9 mouse cellular contexts compared by ENCODE assay signal in genomic region chr14:46704316-46704751, GRCm38 (mm10). TPM values are rescaled to one million over a fixed set of nuclear protein-coding genes. Genes with fewer than 3 reads are reported as not detected.
DNase-seq lines count a peak whose midpoint lies in the region; ATAC-seq lines count a peak whose summit lies in the region.
"Had no signal": no experiment of that assay in that cellular context is flagged by ENCODE, and none has a peak within 500 bp of the region (broad histone marks: within the 10 kb centered on the region; RNA-seq: fewer than 3 reads in every experiment).

No protein-coding gene starts in this region.

- peaks cover 4% of the 10 kb centered on the region; the same call in 1 of the 2 replicates for H3K4me1 ChIP-seq in heart, embryonic 16.5 days (ENCODE audit: control insufficient read depth, insufficient read depth, low read length)
- H3K4me1 ChIP-seq in liver, embryonic 11.5 days (replicated peaks; ENCODE audit: control insufficient read depth, insufficient read depth, low read length) = 0 out of 2 replicates have a peak, but pooled peaks cover 5% of the 10 kb centered on the region
- H3K4me1 ChIP-seq in stomach, embryonic 14.5 days (ENCODE audit: control insufficient read depth, insufficient read depth, low read length) = no peaks in the 10 kb centered on the region

- DNase-seq in embryo, embryonic 10 days (ENCODE audit: low spot score) = peak; percentile 26
- no peak for DNase-seq in embryo, embryonic 10.5 days (ENCODE audit: low spot score)
- peak; percentile 45 for DNase-seq in liver, embryonic 11.5 days (ENCODE audit: low spot score)
- DNase-seq in neural tube, embryonic 10.5 days (ENCODE audit: extremely low spot score, low spot score) = no peak
- no peak for DNase-seq in right cerebral cortex, postnatal 36 days (ENCODE audit: low spot score in 2 of 2)

- H3K4me2 ChIP-seq in heart, embryonic 16.5 days (ENCODE audit: low read depth, low read length) = peak overlapping the region; percentile 54
- peak overlapping the region; percentile 18 for H3K4me2 ChIP-seq in liver, embryonic 11.5 days
- 0 out of 2 replicates have a peak overlapping the region, but pooled peaks have one; percentile 1 for H3K4me2 ChIP-seq in stomach, embryonic 14.5 days (replicated peaks; ENCODE audit: low read depth, low read length)
- H3K4me2 ChIP-seq: limb, embryonic 13.5 days had no signal

- H3K27ac ChIP-seq in heart, embryonic 16.5 days (ENCODE audit: low read length) = no peak overlapping the region
- H3K27ac ChIP-seq in liver, embryonic 11.5 days (ENCODE audit: low read depth, low read length) = no peak overlapping the region
- H3K27ac ChIP-seq in stomach, embryonic 14.5 days (ENCODE audit: low read length) = no peak overlapping the region
- H3K27ac ChIP-seq: limb, embryonic 13.5 days had no signal

- peak overlapping the region; percentile 23; the same call in 1 of the 2 replicates for H3K9ac ChIP-seq in heart, embryonic 16.5 days (ENCODE audit: low read length)
- H3K9ac ChIP-seq in liver, embryonic 11.5 days (ENCODE audit: low read depth, low read length) = peak overlapping the region; percentile 13; the same call in 1 of the 2 replicates
- no peak overlapping the region for H3K9ac ChIP-seq in stomach, embryonic 14.5 days (replicated peaks; ENCODE audit: low read depth, low read length)
- H3K9ac ChIP-seq: limb, embryonic 13.5 days had no signal

- WGBS in heart, embryonic 16.5 days = 27% methylated on average over 9 of the region's 9 CpGs
- 15% methylated on average over 9 of the region's 9 CpGs for WGBS in liver, embryonic 11.5 days
- WGBS in stomach, embryonic 14.5 days = 43% methylated on average over 9 of the region's 9 CpGs

- no peak for ATAC-seq in heart, embryonic 16.5 days (replicated peaks; ENCODE audit: extremely low read depth, insufficient read depth, low FRiP score)
- no peak for ATAC-seq in liver, embryonic 11.5 days (replicated peaks; ENCODE audit: low FRiP score)
- ATAC-seq in stomach, embryonic 14.5 days (ENCODE audit: insufficient number of reproducible peaks, insufficient read depth, low FRiP score, low read depth) = no peak
- no peak for ATAC-seq in erythroid progenitor cell, adult 5-6 weeks (replicated peaks; ENCODE audit: low FRiP score, poor library complexity, severe bottlenecking)

- H3K4me3 ChIP-seq in heart, embryonic 16.5 days (ENCODE audit: low read length) = peak overlapping the region; percentile 31
- H3K4me3 ChIP-seq in liver, embryonic 11.5 days (ENCODE audit: low read depth, low read length) = no peak overlapping the region
- no peak overlapping the region for H3K4me3 ChIP-seq in stomach, embryonic 14.5 days (ENCODE audit: low read depth, low read length)
- H3K4me3 ChIP-seq: limb, embryonic 13.5 days had no signal

- H3K9me3 ChIP-seq in heart, embryonic 16.5 days (replicated peaks; ENCODE audit: control insufficient read depth, low read length) = no peaks in the 10 kb centered on the region
- no peaks in the 10 kb centered on the region for H3K9me3 ChIP-seq in liver, embryonic 11.5 days (ENCODE audit: control insufficient read depth, low read length)
- no peaks in the 10 kb centered on the region for H3K9me3 ChIP-seq in stomach, embryonic 14.5 days (ENCODE audit: control insufficient read depth, low read depth, low read length)
- H3K9me3 ChIP-seq: limb, embryonic 13.5 days had no signal

- no peaks in the 10 kb centered on the region for H3K27me3 ChIP-seq in heart, embryonic 16.5 days (ENCODE audit: control insufficient read depth, insufficient read depth, low read length)
- no peaks in the 10 kb centered on the region for H3K27me3 ChIP-seq in liver, embryonic 11.5 days (replicated peaks; ENCODE audit: control insufficient read depth, insufficient read depth, low read length)
- H3K27me3 ChIP-seq in stomach, embryonic 14.5 days (ENCODE audit: control insufficient read depth, insufficient read depth, low read length) = no peaks in the 10 kb centered on the region

- no peaks in the 10 kb centered on the region for H3K36me3 ChIP-seq in heart, embryonic 16.5 days (ENCODE audit: control insufficient read depth, insufficient read depth)
- no peaks in the 10 kb centered on the region for H3K36me3 ChIP-seq in liver, embryonic 11.5 days (ENCODE audit: control insufficient read depth, insufficient read depth, low read length)
- no peaks in the 10 kb centered on the region for H3K36me3 ChIP-seq in stomach, embryonic 14.5 days (ENCODE audit: control insufficient read depth, insufficient read depth, low read length)
- H3K36me3 ChIP-seq: limb, embryonic 13.5 days had no signal

RNA-seq across cellular contexts. Expression of gene Cdkn3, which starts 56.0 kb away (rescaled TPM):
- 43.0 and 44.8 TPM in 2 replicates for polyA plus RNA-seq in heart, embryonic 16.5 days (2015; fragmentation: Nextera tagmentation; extraction: Ambion mirVana)
- polyA plus RNA-seq in liver, embryonic 11.5 days (2014; fragmentation: Nextera tagmentation; extraction: Ambion mirVana) = 63.6 and 66.0 TPM in 2 replicates
- polyA plus RNA-seq in stomach, embryonic 14.5 days (2014; fragmentation: Nextera tagmentation; extraction: Ambion mirVana) = 49.7 and 60.1 TPM in 2 replicates
- total RNA-seq in erythroid progenitor cell, adult 5-6 weeks (2015; ENCODE audit: low replicate concordance) = 166 and 177 TPM in 2 replicates
- 251 and 256 TPM in 2 replicates for total RNA-seq in erythroid progenitor cell, adult 5-6 weeks (2017; ENCODE audit: low replicate concordance)

Comparison
In these comparisons a context has a peak if more than half of its experiments do, and no peak if none do; other contexts are left out.
1. DNase-seq: peak in embryo, embryonic 10 days (single experiment) and liver, embryonic 11.5 days (single experiment); none in embryo, embryonic 10.5 days (single experiment), neural tube, embryonic 10.5 days (single experiment) and right cerebral cortex, postnatal 36 days (0 of 2).
2. H3K4me2 ChIP-seq: peak in every context shown above with its lines; median percentile 54 in heart, embryonic 16.5 days; 18 in liver, embryonic 11.5 days; 1 in stomach, embryonic 14.5 days.